Mouse (Mus musculus): ENCODE measurements around the gene Tmem59.

Gene Tmem59

GRCm38 (mm10) chr4:107178182-107178829 is at the start of gene Tmem59:
Gene Tmem59 (plus strand): TSS chr4:107178399.
- DNase-seq (ENCODE audit: low spot score in 2 of 2), result peak; percentile 95 to 98

GRCm38 (mm10) chr4:107129373-107129772 is 48.8 kb upstream of the Tmem59 start:
- DNase-seq (ENCODE audit: low spot score in 2 of 2), result no peak

- no peak for DNase-seq (ENCODE audit: low spot score in 2 of 2)
These were observed 47.7 kb upstream of the Tmem59 start for GRCm38 (mm10) chr4:107130534-107130933.

- DNase-seq (ENCODE audit: low spot score in 2 of 2), result no peak
These were observed 43.3 kb upstream of the Tmem59 start for GRCm38 (mm10) chr4:107134891-107135290.

GRCm38 (mm10) chr4:107135663-107136062 is 42.5 kb upstream of the Tmem59 start:
- DNase-seq (ENCODE audit: low spot score in 2 of 2), result no peak

- DNase-seq (ENCODE audit: low spot score in 2 of 2), result no peak
These were observed 41.7 kb upstream of the Tmem59 start for GRCm38 (mm10) chr4:107136531-107136930.

- DNase-seq (ENCODE audit: low spot score in 2 of 2), result no peak
These were observed 39.0 kb upstream of the Tmem59 start for GRCm38 (mm10) chr4:107138948-107139835.

GRCm38 (mm10) chr4:107139836-107140631 is 38.2 kb upstream of the Tmem59 start:
- DNase-seq (ENCODE audit: low spot score in 2 of 2), result no peak

GRCm38 (mm10) chr4:107143511-107143910 is 34.7 kb upstream of the Tmem59 start:
- DNase-seq (ENCODE audit: low spot score in 2 of 2), result no peak

GRCm38 (mm10) chr4:107150991-107151390 is 27.2 kb upstream of the Tmem59 start:
- DNase-seq (ENCODE audit: low spot score in 2 of 2), result no peak

- no peak for DNase-seq (ENCODE audit: low spot score in 2 of 2)
These were observed 25.6 kb upstream of the Tmem59 start for GRCm38 (mm10) chr4:107152571-107152970.

- DNase-seq (ENCODE audit: low spot score in 2 of 2), result no peak
These were observed 21.2 kb upstream of the Tmem59 start for GRCm38 (mm10) chr4:107156983-107157401.

GRCm38 (mm10) chr4:107159166-107159773 is 18.9 kb upstream of the Tmem59 start:
- DNase-seq (ENCODE audit: low spot score in 2 of 2), result no peak

- DNase-seq (ENCODE audit: low spot score in 2 of 2), result no peak
These were observed 18.0 kb upstream of the Tmem59 start for GRCm38 (mm10) chr4:107160181-107160580.

- no peak for DNase-seq (ENCODE audit: low spot score in 2 of 2)
These were observed 14.9 kb upstream of the Tmem59 start for GRCm38 (mm10) chr4:107163341-107163740.

- peak; percentile 12 to 52 for DNase-seq (ENCODE audit: low spot score in 2 of 2)
These were observed 14.2 kb upstream of the Tmem59 start for GRCm38 (mm10) chr4:107163756-107164587.

GRCm38 (mm10) chr4:107166700-107167099 is 11.5 kb upstream of the Tmem59 start:
- DNase-seq (ENCODE audit: low spot score in 2 of 2), result no peak

- no peak for DNase-seq (ENCODE audit: low spot score in 2 of 2)
These were observed 10.4 kb upstream of the Tmem59 start for GRCm38 (mm10) chr4:107167798-107168197.

GRCm38 (mm10) chr4:107177506-107177905 is 693 bp upstream of the Tmem59 start:
- no peak for DNase-seq (ENCODE audit: low spot score in 2 of 2)

GRCm38 (mm10) chr4:107178830-107179490 is 761 bp downstream of the Tmem59 start, which contains the start of gene Tceanc2:
Gene Tceanc2 (minus strand): TSS chr4:107179116.
- DNase-seq (ENCODE audit: low spot score in 2 of 2), result peak; percentile 27 to 48
